Mouse (Mus musculus): ENCODE measurements around the gene Adamts12. TPM values are rescaled to one million over a fixed set of nuclear protein-coding genes. Genes with fewer than 3 reads are reported as not detected.

Gene Adamts12
- total and polyA plus RNA-seq, 3 experiments, result not detected

DNA sequence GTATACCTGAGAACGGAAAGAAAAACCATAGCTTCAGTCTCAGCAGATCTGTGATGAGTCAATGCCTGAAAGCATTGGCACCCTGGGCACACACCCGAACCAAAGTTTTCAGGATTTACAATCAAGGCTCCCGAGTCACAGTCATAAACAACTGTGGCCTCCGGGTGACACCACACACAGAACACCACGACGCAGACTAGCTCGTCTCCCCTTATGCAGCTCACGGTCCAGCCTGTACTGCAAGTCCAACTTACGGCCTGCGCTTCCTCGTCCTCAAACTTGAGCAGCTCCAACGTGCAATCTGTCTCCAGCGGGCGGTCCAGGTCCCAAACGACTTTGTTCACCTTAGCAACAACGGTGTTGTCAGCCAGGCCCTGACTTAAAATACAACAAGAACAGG, 328.3 kb downstream of the Adamts12 start:
- DNase-seq (ENCODE audit: low read depth, low spot score), result no peak
- peaks cover 7 to 9% of the 10 kb centered on the region in 2 experiments for H3K4me1 ChIP-seq (ENCODE audit: control insufficient read depth in 1 of 2, insufficient read depth in 2 of 2, low read length in 2 of 2)
- H3K9ac ChIP-seq (ENCODE audit: control insufficient read depth, low read depth, low read length, poor library complexity, severe bottlenecking), result no peak overlapping the region
- no peak overlapping the region for H3K4me3 ChIP-seq (ENCODE audit: control insufficient read depth in 1 of 2, insufficient read depth in 1 of 2, low read depth in 2 of 2, low read length in 2 of 2)
- H3K9me3 ChIP-seq (replicated peaks; ENCODE audit: insufficient read depth, low read length), result no peaks in the 10 kb centered on the region
- H3K36me3 ChIP-seq (ENCODE audit: control insufficient read depth in 1 of 2, insufficient read depth in 2 of 2, low read length in 2 of 2), result peaks cover 14 to 68% of the 10 kb centered on the region in 2 experiments
- H3K27me3 ChIP-seq (ENCODE audit: control insufficient read depth in 1 of 2, insufficient read depth in 2 of 2, low read length in 2 of 2), result no peaks in the 10 kb centered on the region
- no peak overlapping the region for H3K27ac ChIP-seq (ENCODE audit: control insufficient read depth, low read depth, low read length)
- H3K79me2 ChIP-seq (ENCODE audit: control insufficient read depth, insufficient read depth, low read length, poor library complexity), result peaks cover 28% of the 10 kb centered on the region
- TF ChIP-seq TBP (IDR thresholded peaks at IDR 0.05; ENCODE audit: low read depth, low read length) (no peak), ZC3H11A (IDR thresholded peaks at IDR 0.05; ENCODE audit: low read depth, low read length) (no peak), RCOR1 (IDR thresholded peaks at IDR 0.05; ENCODE audit: low read depth, low read length) (no peak), MYB (IDR thresholded peaks at IDR 0.05; ENCODE audit: low read depth, low read length) (no peak), POLR2AphosphoS2 (IDR thresholded peaks at IDR 0.05; ENCODE audit: low read length) (no peak), JUND (IDR thresholded peaks at IDR 0.05; ENCODE audit: low read depth, low read length) (no peak), NELFE (IDR thresholded peaks at IDR 0.05; ENCODE audit: low read depth, low read length) (no peak), CTCF (IDR thresholded peaks at IDR 0.05 in 2 of 3, conservative IDR thresholded peaks at IDR 0.05 in 1 of 3; ENCODE audit: control insufficient read depth in 1 of 3, insufficient read depth in 1 of 3, low read depth in 2 of 3, low read length in 3 of 3, poor library complexity in 1 of 3, severe bottlenecking in 1 of 3) (no peak), ZNF384 (IDR thresholded peaks at IDR 0.05; ENCODE audit: low read depth, low read length) (no peak), ELF1 (IDR thresholded peaks at IDR 0.05; ENCODE audit: low read depth, low read length) (no peak), POLR2A (IDR thresholded peaks at IDR 0.05; ENCODE audit: control insufficient read depth in 1 of 2, insufficient read depth in 1 of 2, low read depth in 1 of 2, low read length in 2 of 2, poor library complexity in 1 of 2) (no peak), POLR2AphosphoS5 (IDR thresholded peaks at IDR 0.05; ENCODE audit: borderline replicate concordance, low read depth, low read length) (no peak), EP300 (IDR thresholded peaks at IDR 0.05; ENCODE audit: low read depth in 1 of 2, low read length in 2 of 2) (no peak), BHLHE40 (IDR thresholded peaks at IDR 0.05; ENCODE audit: borderline replicate concordance, low read depth, low read length) (no peak), GABPA (IDR thresholded peaks at IDR 0.05; ENCODE audit: low read depth, low read length) (no peak), CHD2 (IDR thresholded peaks at IDR 0.05; ENCODE audit: low read length) (no peak), RAD21 (IDR thresholded peaks at IDR 0.05; ENCODE audit: low read depth, low read length) (no peak), MYC (IDR thresholded peaks at IDR 0.05; ENCODE audit: low read depth, low read length) (no peak)

DNA sequence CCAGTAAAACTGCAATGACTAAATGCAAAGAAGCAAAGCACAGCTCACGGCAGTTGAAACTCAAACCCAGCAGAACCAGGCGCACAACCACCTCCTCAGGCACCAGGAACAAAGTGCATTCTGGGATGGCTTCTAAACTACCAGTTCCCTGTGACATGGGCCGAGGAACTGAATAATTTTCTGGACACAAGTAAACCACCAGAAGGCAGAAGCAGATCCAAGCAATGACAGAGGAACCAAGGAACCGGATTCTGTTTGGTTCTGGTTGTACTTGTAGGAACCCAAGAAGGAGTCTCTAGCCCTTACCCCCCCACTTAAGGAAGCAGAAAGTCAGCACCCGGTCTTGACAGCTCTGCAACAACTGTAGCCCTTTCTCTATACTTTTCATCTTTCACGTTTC, 331.8 kb downstream of the Adamts12 start:
- TF ChIP-seq JUND (IDR thresholded peaks at IDR 0.05; ENCODE audit: low read depth, low read length) (no peak), MAZ (IDR thresholded peaks at IDR 0.05; ENCODE audit: low read depth, low read length) (no peak), SIN3A (IDR thresholded peaks at IDR 0.05; ENCODE audit: low read length) (no peak), HCFC1 (IDR thresholded peaks at IDR 0.05; ENCODE audit: low read depth, low read length) (no peak), MEF2A (IDR thresholded peaks at IDR 0.05; ENCODE audit: extremely low read depth, insufficient replicate concordance, low read depth, low read length, poor library complexity, severe bottlenecking) (no peak)
- Histone ChIP-seq H3K4me1 (ENCODE audit: control insufficient read depth in 1 of 2, insufficient read depth in 2 of 2, low read length in 2 of 2) (peaks cover 9 to 13% of the 10 kb centered on the region in 2 experiments), H3K4me3 (ENCODE audit: control insufficient read depth in 1 of 2, insufficient read depth in 1 of 2, low read depth in 2 of 2, low read length in 2 of 2) (no peak overlapping the region), H3K27me3 (ENCODE audit: control insufficient read depth in 1 of 2, insufficient read depth in 2 of 2, low read length in 2 of 2) (no peaks in the 10 kb centered on the region), H3K9me3 (replicated peaks; ENCODE audit: insufficient read depth, low read length) (no peaks in the 10 kb centered on the region), H3K9ac (ENCODE audit: control insufficient read depth, low read depth, low read length, poor library complexity, severe bottlenecking) (no peak overlapping the region), H3K79me2 (ENCODE audit: control insufficient read depth, insufficient read depth, low read length, poor library complexity) (peaks cover 42% of the 10 kb centered on the region), H3K27ac (ENCODE audit: control insufficient read depth, low read depth, low read length) (no peak overlapping the region), H3K36me3 (ENCODE audit: control insufficient read depth in 1 of 2, insufficient read depth in 2 of 2, low read length in 2 of 2) (peaks cover 19 to 44% of the 10 kb centered on the region in 2 experiments)
- DNase-seq (ENCODE audit: low read depth, low spot score), result no peak

Other genes with a start within 250 kb of the Adamts12 start
- gene C1qtnf3, start 112.5 kb upstream of the Adamts12 start, total RNA-seq (2012; rRNA removed), result not detected in 2 replicates
- gene C1qtnf3, start 112.5 kb upstream of the Adamts12 start, polyA plus RNA-seq (2012; ENCODE audit: insufficient read depth in 1 of 2, insufficient read length in 2 of 2, low read depth in 1 of 2, low replicate concordance in 2 of 2, missing spikeins in 1 of 2), result not detected
- not detected in 2 replicates for gene Amacr, start 83.0 kb upstream of the Adamts12 start, total RNA-seq (2012; rRNA removed)
- not detected for gene Amacr, start 83.0 kb upstream of the Adamts12 start, polyA plus RNA-seq (2012; ENCODE audit: insufficient read depth in 1 of 2, insufficient read length in 2 of 2, low read depth in 1 of 2, low replicate concordance in 2 of 2, missing spikeins in 1 of 2)
- gene Slc45a2, start 64.1 kb upstream of the Adamts12 start, total RNA-seq (2012; rRNA removed), result not detected in 2 replicates
- gene Slc45a2, start 64.1 kb upstream of the Adamts12 start, polyA plus RNA-seq (2012; ENCODE audit: insufficient read depth in 1 of 2, insufficient read length in 2 of 2, low read depth in 1 of 2, low replicate concordance in 2 of 2, missing spikeins in 1 of 2), result not detected
- not detected in 2 replicates for gene Rxfp3, start 26.8 kb upstream of the Adamts12 start, total RNA-seq (2012; rRNA removed)
- gene Rxfp3, start 26.8 kb upstream of the Adamts12 start, polyA plus RNA-seq (2012; ENCODE audit: insufficient read depth in 1 of 2, insufficient read length in 2 of 2, low read depth in 1 of 2, low replicate concordance in 2 of 2, missing spikeins in 1 of 2), result not detected

Data from MEL (cell line).